In genomic region chr5:116006324-116007099, GRCm38 (mm10) we compare ENCODE assay signal across 9 mouse cellular contexts. TPM values are rescaled to one million over a fixed set of nuclear protein-coding genes. Genes with fewer than 3 reads are reported as not detected.
DNase-seq lines count a peak whose midpoint lies in the region; ATAC-seq and TF ChIP-seq lines count a peak whose summit lies in the region.
"Had no signal": no experiment of that assay in that cellular context is flagged by ENCODE, and none has a peak within 500 bp of the region (broad histone marks: within the 10 kb centered on the region; RNA-seq: fewer than 3 reads in every experiment).

No protein-coding gene starts in this region.

- TF ChIP-seq EP300 in stomach, postnatal 0 days (optimal IDR thresholded peaks at IDR 0.05): no peak

- H3K27ac ChIP-seq in stomach, embryonic 16.5 days (ENCODE audit: low read length): no peak overlapping the region
- no peak overlapping the region for H3K27ac ChIP-seq in stomach, postnatal 0 days (replicated peaks)
- H3K27ac ChIP-seq in intestine, postnatal 0 days (ENCODE audit: low read depth, low read length): no peak overlapping the region
- H3K27ac ChIP-seq: macrophage had no signal

- H3K4me1 ChIP-seq in stomach, embryonic 16.5 days (ENCODE audit: control insufficient read depth, insufficient read depth, low read length): no peaks in the 10 kb centered on the region
- no peaks in the 10 kb centered on the region for H3K4me1 ChIP-seq in stomach, postnatal 0 days (replicated peaks; ENCODE audit: control insufficient read depth, insufficient read depth)
- no peaks in the 10 kb centered on the region; the same call in 1 of the 2 replicates for H3K4me1 ChIP-seq in intestine, postnatal 0 days (replicated peaks; ENCODE audit: control insufficient read depth, insufficient read depth, low read length)

- TF ChIP-seq CTCF in stomach, postnatal 0 days (IDR thresholded peaks at IDR 0.05; ENCODE audit: low read depth): no peak
- no peak for TF ChIP-seq CTCF in intestine, postnatal 0 days (IDR thresholded peaks at IDR 0.05; ENCODE audit: low read depth)

- peak; percentile 47; the same call in 1 of the 2 replicates for ATAC-seq in stomach, embryonic 16.5 days (ENCODE audit: insufficient read depth, low FRiP score)
- ATAC-seq in stomach, postnatal 0 days (ENCODE audit: low FRiP score, low TSS enrichment): no peak
- no peak for ATAC-seq in intestine, postnatal 0 days

- H3K9ac ChIP-seq in stomach, embryonic 16.5 days (ENCODE audit: low read length): no peak overlapping the region
- no peak overlapping the region for H3K9ac ChIP-seq in stomach, postnatal 0 days (ENCODE audit: low read length)
- no peak overlapping the region for H3K9ac ChIP-seq in intestine, postnatal 0 days (ENCODE audit: low read depth, low read length)

- peak; percentile 40 for DNase-seq in gastrocnemius, postnatal 10 days
- no peak for DNase-seq in gastrocnemius, adult 8-10 months (ENCODE audit: low spot score in 2 of 2)
- no peak for DNase-seq in stomach, postnatal 0 days (ENCODE audit: low spot score)
- peak; percentile 52 for DNase-seq in gastrocnemius, postnatal 14 days
- DNase-seq in lung, postnatal 14 days: peak; percentile 55
- no peak for DNase-seq in frontal cortex, postnatal 25 days (ENCODE audit: low spot score in 2 of 2)

- intact Hi-C loops in gastrocnemius, postnatal 14 days (cut with DNase I; ENCODE audit: low total_unique reads): no loop called here

- H3K9me3 ChIP-seq in stomach, embryonic 16.5 days (replicated peaks; ENCODE audit: control insufficient read depth, low read length): no peaks in the 10 kb centered on the region
- no peaks in the 10 kb centered on the region for H3K9me3 ChIP-seq in stomach, postnatal 0 days (ENCODE audit: control insufficient read depth, low read length)
- H3K9me3 ChIP-seq in intestine, postnatal 0 days (ENCODE audit: control insufficient read depth): no peaks in the 10 kb centered on the region

- H3K4me2 ChIP-seq in stomach, embryonic 16.5 days (ENCODE audit: low read depth, low read length): no peak overlapping the region
- no peak overlapping the region for H3K4me2 ChIP-seq in stomach, postnatal 0 days (replicated peaks; ENCODE audit: low read depth)
- H3K4me2 ChIP-seq in intestine, postnatal 0 days (replicated peaks; ENCODE audit: low read depth): no peak overlapping the region

- no peak overlapping the region for H3K4me3 ChIP-seq in stomach, embryonic 16.5 days (replicated peaks; ENCODE audit: low read length)
- H3K4me3 ChIP-seq in stomach, postnatal 0 days (ENCODE audit: low read depth, low read length): no peak overlapping the region
- no peak overlapping the region for H3K4me3 ChIP-seq in intestine, postnatal 0 days (ENCODE audit: low read depth, low read length)

- H3K27me3 ChIP-seq in stomach, embryonic 16.5 days (ENCODE audit: control insufficient read depth, insufficient read depth, low read length): no peaks in the 10 kb centered on the region
- no peaks in the 10 kb centered on the region for H3K27me3 ChIP-seq in stomach, postnatal 0 days (ENCODE audit: control insufficient read depth, insufficient read depth, low read length)
- no peaks in the 10 kb centered on the region for H3K27me3 ChIP-seq in intestine, postnatal 0 days (replicated peaks; ENCODE audit: control insufficient read depth, insufficient read depth, low read length)

- no peaks in the 10 kb centered on the region for H3K36me3 ChIP-seq in stomach, embryonic 16.5 days (ENCODE audit: control insufficient read depth, insufficient read depth, low read length)
- H3K36me3 ChIP-seq in stomach, postnatal 0 days (ENCODE audit: control insufficient read depth, insufficient read depth, low read length): no peaks in the 10 kb centered on the region
- no peaks in the 10 kb centered on the region for H3K36me3 ChIP-seq in intestine, postnatal 0 days (ENCODE audit: control insufficient read depth, insufficient read depth)

- 59% methylated on average over 22 of the region's 22 CpGs for WGBS in stomach, embryonic 16.5 days
- WGBS in stomach, postnatal 0 days: 67% methylated on average over 22 of the region's 22 CpGs
- WGBS in intestine, postnatal 0 days: 74% methylated on average over 22 of the region's 22 CpGs

RNA-seq across cellular contexts. Expression of gene Prkab1, which starts 17.8 kb away (rescaled TPM):
- total RNA-seq in gastrocnemius, postnatal 10 days (2021): 10 to 100 TPM; 17.7 to 23.6 TPM
- total RNA-seq in gastrocnemius, adult 8-10 months (2022): 10 to 100 TPM in 3 of 4 experiments, 1 to 10 TPM in 1; 9.8 to 11.3 (median 10.7) TPM
- polyA plus RNA-seq in stomach, embryonic 16.5 days (2015; fragmentation: Nextera tagmentation; extraction: Ambion mirVana): 71.1 and 75.5 TPM in 2 replicates
- 56.6 and 65.0 TPM in 2 replicates for polyA plus RNA-seq in stomach, postnatal 0 days (2015; fragmentation: Nextera tagmentation; extraction: Ambion mirVana)
- total RNA-seq in gastrocnemius, postnatal 14 days (2021): 10 to 100 TPM; 13.1 to 14.1 TPM
- 77.8 and 80.6 TPM in 2 replicates for polyA plus RNA-seq in intestine, postnatal 0 days (2015; fragmentation: Nextera tagmentation; extraction: Ambion mirVana)

Comparison
In these comparisons a context has a peak if more than half of its experiments do, and no peak if none do; other contexts are left out.
1. DNase-seq: peak in gastrocnemius, postnatal 10 days (single experiment), gastrocnemius, postnatal 14 days (single experiment) and lung, postnatal 14 days (single experiment); none in gastrocnemius, adult 8-10 months (0 of 2), stomach, postnatal 0 days (single experiment) and frontal cortex, postnatal 25 days (0 of 2).